Mouse (Mus musculus) adrenal gland, postnatal 14 days (tissue): ENCODE measurements around the gene Hmcn1. TPM values are rescaled to one million over a fixed set of nuclear protein-coding genes. Genes with fewer than 3 reads are reported as not detected.

Source experiments
- DNase-seq: peaks from one replicate; pipeline ENCODE4 v3.0.0; 2021; ENCODE audit warnings: mixed read lengths
- total RNA-seq: library from RNA; stranded (reverse); gene quantifications from 2 replicates; pipeline ENCODE4 v1.2.3, GENCODE M21; 2021

Hmcn1 gene
- total RNA-seq, 1 experiment from 2014 or later = 4.2 TPM

- no peak for DNase-seq
These were observed 347.9 kb downstream of the Hmcn1 start for GRCm38 (mm10) chr1:150645314-150645713.

DNA sequence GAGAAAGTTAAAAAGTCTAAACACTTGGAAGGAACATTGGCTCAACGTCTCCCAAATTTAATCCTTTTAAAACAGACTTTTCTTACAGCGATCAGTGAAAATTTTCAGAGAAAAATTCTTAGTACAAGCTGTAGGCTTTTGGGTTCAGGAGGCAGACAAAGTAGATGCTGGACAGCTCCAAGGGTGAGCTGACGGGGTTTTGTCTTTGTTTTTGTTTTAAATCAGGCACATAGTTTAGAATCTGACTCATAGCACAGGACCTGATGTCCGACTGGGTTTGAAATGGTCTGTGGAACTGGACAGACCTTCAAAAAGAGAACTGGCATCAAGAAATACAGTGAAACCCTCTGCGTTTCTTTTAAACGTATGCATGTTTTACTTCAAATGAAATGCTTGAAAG, 353.7 kb downstream of the Hmcn1 start:
- DNase-seq = peak; percentile 29

DNA sequence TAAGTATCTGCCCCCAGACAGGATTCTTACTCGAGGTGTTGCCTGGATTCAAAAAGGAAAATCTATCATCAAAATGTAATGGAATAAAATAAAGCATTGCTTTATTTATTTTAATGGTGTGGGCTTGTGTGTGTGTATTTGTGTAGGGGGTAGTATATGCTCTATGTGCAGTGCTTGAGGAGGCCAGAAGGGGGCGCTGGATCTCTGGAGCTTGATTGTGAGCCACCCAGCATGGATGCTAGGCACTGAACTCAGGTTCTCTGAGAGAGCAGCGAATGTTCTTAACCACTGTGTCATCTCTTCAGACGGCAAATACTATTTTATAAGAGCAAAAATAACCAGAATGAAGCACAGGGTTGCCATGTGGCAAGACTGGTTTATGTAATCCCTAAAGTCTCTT, 360.7 kb downstream of the Hmcn1 start:
- DNase-seq = no peak

- no peak for DNase-seq
These were observed 361.4 kb downstream of the Hmcn1 start for GRCm38 (mm10) chr1:150631856-150632171.

GRCm38 (mm10) chr1:150631035-150631855, 362.0 kb downstream of the Hmcn1 start:
- DNase-seq = no peak

DNA sequence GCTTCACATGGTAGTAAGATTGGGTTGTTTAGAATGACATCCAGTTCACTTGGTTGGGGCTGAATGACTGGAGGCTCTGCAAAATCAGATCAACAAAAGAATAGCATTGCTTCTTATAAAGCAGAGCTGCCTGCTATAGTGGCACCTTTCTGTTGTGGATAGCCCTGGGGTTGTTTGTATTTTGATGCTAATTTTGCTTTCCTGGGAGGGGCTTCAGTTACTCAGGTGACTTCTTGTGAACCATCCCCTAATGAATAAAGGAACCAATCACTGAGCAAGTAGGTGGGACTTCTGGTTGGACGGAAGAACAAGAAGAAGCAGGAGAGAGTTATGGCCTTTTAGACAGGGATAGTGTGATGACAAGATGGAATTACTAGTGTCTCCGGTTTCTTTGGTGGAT, 370.0 kb downstream of the Hmcn1 start:
- no peak for DNase-seq

DNA sequence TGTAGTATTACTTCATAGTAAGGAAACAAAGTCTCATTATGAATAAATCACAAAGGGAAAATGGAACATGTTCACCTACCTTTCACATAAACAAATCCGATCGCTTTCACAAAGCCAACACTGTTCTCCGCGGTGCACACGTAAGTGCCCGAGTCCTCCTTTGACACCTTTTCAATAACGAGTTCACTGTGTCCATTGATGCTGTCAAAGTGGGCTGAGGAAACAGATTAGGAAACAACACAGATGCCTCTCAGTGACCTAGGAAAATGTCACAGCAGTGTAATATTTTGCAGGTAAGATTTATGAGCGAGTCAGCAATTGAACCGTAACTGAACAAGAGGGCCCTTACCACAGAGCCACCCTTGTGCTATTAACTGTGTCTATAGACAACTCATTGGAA, 382.7 kb downstream of the Hmcn1 start:
- no peak for DNase-seq

DNA sequence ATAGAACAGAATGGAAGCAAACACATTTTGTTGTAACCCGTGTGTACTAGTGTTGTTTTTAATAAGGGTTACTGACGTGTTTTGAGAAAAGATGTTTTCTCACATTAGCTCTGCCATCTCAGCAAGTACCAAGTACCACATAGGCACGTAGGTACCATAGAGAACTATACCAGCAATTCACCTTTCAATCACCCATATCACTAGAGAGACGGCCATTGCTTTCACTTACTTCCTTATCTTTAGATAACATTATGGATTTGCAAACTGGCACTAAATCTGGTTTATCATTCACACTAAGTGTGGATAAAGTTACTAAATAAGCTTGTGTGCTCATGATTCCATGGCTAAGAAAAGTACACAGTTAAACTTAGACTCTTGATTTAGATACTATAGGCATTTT, 387.1 kb downstream of the Hmcn1 start:
- no peak for DNase-seq

DNA sequence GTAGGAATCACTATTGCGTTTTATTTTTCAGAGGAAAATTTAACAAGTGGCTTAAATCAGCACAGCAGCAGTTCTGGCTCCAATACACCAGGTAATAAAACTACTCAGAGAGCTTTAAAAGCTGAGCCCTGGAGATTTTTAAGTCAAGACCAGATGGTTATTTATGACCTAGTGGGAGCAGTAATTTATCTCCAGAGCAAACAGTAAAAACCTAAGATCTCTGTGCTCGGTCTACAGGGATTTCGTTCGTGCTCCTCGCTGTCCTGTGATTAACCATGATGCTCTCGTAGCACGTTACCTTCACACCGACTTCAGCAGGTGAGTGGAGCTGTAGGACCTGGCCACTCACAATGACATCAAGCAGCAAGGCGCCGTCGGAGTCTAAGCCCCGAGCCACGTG, 399.6 kb downstream of the Hmcn1 start:
- no peak for DNase-seq

- peak; percentile 60 for DNase-seq
These were observed 402.0 kb downstream of the Hmcn1 start for GRCm38 (mm10) chr1:150591253-150591652.

DNA sequence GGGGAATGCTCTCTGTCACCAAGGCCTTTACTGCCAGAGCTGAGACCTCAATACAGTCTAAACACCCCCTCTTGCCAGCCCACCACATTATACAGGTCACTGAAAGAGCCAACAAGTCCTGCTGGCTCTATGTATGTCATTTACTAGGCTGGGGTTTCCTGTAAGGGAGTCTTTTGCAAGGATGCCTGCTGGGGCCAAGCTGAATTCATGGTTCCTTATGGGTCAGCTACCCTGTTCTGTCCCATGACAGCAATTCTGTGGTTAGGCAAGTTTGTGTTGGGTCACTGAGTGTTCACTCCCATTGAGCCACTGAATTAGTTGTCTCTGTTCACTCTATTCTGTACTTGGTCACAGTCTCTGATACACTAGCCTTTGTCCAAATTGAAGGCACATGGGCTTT, 405.8 kb downstream of the Hmcn1 start:
- DNase-seq = no peak

DNA sequence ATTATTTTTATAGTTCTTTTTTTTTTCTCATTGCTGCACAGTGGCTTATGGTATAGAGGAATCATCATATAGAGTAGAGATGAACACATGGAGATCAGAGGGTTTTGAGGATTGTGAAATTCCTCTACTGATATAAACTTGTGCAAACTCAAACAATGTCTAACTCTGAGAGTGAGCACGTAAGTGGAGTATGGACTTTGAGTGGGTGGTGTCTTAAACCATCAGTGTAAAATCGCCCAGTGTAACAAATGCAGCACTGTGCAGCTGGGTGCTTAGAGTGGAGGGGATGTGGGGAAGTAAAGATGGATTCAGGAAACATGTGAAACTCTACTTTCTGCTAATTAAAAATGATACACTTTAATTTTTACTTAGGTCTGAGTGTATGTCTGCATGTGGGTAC, 408.8 kb downstream of the Hmcn1 start:
- no peak for DNase-seq

- no peak for DNase-seq
These were observed 409.5 kb downstream of the Hmcn1 start for GRCm38 (mm10) chr1:150583734-150584133.

- DNase-seq = no peak
These were observed 412.7 kb downstream of the Hmcn1 start for GRCm38 (mm10) chr1:150580561-150580960.

DNA sequence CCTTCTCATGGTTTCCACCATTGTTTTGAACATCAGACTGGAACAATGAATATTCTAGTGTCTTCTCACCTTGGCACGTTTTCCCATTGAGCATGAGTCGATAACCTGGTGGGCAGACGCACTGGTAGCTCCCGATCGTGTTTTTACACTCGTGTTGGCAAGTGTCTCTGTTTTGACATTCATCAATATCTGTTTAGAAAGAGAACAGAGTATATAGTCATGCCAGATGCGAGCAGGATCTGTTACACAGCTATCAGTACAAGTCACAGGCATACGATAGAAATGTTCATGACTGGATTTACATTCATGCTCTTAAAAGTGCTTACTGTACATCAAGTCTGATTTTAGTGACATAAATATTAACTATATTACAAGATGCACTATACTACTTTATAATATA, 419.8 kb downstream of the Hmcn1 start:
- no peak for DNase-seq

GRCm38 (mm10) chr1:150570562-150571156, 422.6 kb downstream of the Hmcn1 start:
- no peak for DNase-seq

GRCm38 (mm10) chr1:150569820-150570543, 423.3 kb downstream of the Hmcn1 start:
- no peak for DNase-seq

DNA sequence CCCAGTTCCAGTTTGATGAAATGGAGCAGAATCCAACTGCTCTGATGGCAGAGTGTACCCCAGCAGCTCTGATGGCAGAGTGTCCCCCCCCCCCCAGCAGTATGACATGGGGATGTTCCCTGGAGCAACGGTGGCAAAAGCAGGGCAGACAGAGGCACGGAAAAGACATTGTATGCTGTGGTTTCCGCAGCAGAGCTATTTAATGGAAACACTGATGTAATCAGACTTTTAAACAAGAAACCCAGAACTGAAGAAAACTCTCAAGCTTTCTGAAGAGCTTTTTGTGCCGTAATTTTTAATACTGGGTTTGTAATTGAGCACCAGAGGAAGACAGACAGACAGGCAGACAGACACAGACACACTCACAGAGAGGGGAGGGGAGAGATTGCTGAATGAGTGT, 426.9 kb downstream of the Hmcn1 start:
- DNase-seq = no peak

DNA sequence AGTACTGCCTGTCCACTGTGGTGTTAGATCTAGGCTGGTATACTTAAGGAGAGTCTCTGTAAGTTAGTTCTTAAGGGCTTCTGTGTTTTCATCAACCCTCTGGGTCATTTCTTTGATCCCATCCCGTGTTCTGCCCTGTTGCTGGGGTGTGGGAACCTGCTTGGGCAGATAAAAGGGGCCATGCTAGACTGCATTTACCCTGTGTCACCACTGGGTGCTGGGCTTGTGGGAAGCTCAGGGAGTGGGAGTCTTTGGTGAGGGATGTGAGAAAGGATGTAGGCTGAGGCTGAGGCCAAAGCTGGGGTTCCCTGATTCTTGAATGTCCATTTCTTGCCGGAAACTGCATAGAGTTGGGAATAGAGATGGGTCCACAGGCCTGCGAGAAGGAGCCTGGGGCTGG, 436.6 kb downstream of the Hmcn1 start:
- DNase-seq = no peak

DNA sequence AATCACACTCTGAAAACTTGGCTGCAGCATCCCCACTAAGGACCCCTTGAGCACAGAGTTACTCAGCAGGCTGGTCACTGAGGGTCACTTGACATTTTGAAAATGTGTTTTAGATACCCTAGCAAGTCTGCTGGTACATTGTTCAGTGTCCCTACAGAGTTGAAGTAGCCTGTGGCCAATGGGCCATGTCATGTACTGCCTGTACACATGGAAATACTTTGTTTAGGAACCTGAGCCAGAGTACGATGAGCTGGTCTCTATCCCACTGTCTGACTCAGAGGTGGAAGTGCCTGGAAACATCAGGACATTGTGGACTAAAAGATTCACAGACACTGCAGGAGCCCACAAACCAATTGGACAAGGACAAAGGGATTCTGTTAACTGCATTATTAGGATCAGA, 441.8 kb downstream of the Hmcn1 start:
- DNase-seq = no peak

- DNase-seq = no peak
These were observed 446.8 kb downstream of the Hmcn1 start for GRCm38 (mm10) chr1:150546463-150546862.

GRCm38 (mm10) chr1:150540267-150540666, 453.0 kb downstream of the Hmcn1 start:
- peak; percentile 21 for DNase-seq

DNA sequence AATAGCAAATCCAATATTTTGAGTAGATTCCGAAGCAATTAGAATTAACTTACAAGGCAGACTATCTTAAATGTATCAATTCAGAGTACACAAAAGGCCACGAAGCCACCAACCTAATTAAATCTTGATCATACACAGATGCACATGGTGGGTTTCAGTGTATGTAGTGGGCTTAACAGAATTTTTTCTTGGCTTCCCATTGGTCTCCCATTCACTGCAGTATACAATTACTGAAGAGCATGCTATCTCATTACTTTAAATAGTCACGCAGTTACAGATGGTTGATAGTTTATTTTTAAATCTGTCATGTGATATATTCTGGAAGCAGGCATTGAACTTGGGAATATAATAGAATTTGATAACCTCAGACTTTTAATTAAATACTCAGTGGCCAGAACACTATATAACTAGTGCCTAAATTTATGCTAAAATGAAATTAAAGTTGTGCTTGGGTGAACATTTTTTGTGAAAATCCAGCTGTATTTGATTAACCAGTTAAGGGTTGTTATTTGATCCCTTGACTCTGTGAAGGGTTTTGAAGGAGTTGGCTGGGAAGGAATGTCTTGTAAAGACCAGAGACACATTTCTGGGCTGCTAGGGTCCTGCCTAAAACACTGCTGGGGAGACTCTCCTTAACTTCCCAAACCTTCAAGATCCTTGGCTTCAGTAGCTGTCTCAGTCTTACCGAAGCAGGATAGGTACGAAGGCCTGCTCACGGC, 455.7 kb downstream of the Hmcn1 start:
- no peak for DNase-seq
